Mouse (Mus musculus): ENCODE results near the gene Xpot. TPM values are rescaled to one million over a fixed set of nuclear protein-coding genes. Genes with fewer than 3 reads are reported as not detected.

Gene Xpot
- polyA plus RNA-seq, 1 experiment = 44.0 TPM

DNA sequence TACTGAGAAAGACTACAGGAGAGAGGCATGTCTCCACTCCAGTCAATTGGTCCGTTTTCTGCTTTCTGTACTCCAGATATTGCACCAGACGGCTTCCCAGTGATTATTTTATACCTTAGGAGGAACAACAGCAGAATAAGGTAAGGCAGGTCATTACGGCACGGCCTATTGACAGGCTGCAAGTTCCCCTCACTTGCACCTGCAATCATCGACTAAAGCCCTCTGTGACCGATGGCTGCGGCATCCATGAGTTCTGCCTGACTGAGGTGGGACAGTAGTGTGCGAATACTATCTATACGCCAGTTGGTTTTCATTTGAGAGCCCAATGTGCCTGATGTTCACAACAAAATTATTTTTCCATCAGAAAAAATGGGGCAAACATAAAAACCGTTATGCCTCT lies 58.1 kb downstream of the Xpot start:
- Histone ChIP-seq H3K27me3 (ENCODE audit: control insufficient read depth, insufficient read depth, low read length) (no peaks in the 10 kb centered on the region), H3K36me3 (ENCODE audit: control insufficient read depth, insufficient read depth, low read length) (peaks cover 45% of the 10 kb centered on the region), H3K4me1 (ENCODE audit: control insufficient read depth, insufficient read depth, insufficient read length) (no peaks in the 10 kb centered on the region), H3K27ac (ENCODE audit: insufficient read depth, low read length) (no peak overlapping the region), H3K4me3 (ENCODE audit: extremely low read depth, insufficient read depth, insufficient read length) (no peak overlapping the region)
- no peak for DNase-seq (ENCODE audit: low read depth in 1 of 2, low spot score in 2 of 2)
- TF ChIP-seq POLR2A (IDR thresholded peaks at IDR 0.05; ENCODE audit: low read depth, low read length) (no peak), CTCF (IDR thresholded peaks at IDR 0.05; ENCODE audit: extremely low read depth, insufficient read depth, insufficient read length, insufficient replicate concordance) (no peak)
- WGBS = 98% methylated on average over 10 of the region's 10 CpGs

DNA sequence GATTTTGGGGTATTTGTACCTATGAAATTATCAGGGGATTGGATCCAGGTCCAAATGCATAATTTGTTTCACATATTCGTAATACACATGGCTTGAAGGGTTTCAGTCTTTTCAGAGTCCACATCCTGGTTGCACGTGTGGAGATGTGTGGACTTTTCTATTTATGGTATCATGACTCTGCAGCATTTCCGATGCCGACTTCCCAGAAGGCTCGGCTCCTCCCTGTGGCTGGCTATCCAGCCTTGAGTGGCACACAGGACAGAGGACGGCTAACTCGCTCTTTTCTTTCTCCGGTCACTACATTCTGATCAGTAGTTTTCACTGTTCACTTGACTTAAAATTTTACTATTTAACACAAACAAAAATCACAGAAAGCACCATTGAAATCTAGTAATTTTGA lies 61.7 kb downstream of the Xpot start:
- WGBS = 76% methylated on average over 8 of the region's 8 CpGs
- no peak overlapping the region for H3K27ac ChIP-seq (ENCODE audit: insufficient read depth, low read length)
- peaks cover 40% of the 10 kb centered on the region for H3K36me3 ChIP-seq (ENCODE audit: control insufficient read depth, insufficient read depth, low read length)
- TF ChIP-seq POLR2A (IDR thresholded peaks at IDR 0.05; ENCODE audit: low read depth, low read length) = no peak
- no peak for TF ChIP-seq CTCF (IDR thresholded peaks at IDR 0.05; ENCODE audit: extremely low read depth, insufficient read depth, insufficient read length, insufficient replicate concordance)
- no peak for DNase-seq (ENCODE audit: low read depth in 1 of 2, low spot score in 2 of 2)
- H3K4me1 ChIP-seq (ENCODE audit: control insufficient read depth, insufficient read depth, insufficient read length) = no peaks in the 10 kb centered on the region
- no peaks in the 10 kb centered on the region for H3K27me3 ChIP-seq (ENCODE audit: control insufficient read depth, insufficient read depth, low read length)
- H3K4me3 ChIP-seq (ENCODE audit: extremely low read depth, insufficient read depth, insufficient read length) = no peak overlapping the region

DNA sequence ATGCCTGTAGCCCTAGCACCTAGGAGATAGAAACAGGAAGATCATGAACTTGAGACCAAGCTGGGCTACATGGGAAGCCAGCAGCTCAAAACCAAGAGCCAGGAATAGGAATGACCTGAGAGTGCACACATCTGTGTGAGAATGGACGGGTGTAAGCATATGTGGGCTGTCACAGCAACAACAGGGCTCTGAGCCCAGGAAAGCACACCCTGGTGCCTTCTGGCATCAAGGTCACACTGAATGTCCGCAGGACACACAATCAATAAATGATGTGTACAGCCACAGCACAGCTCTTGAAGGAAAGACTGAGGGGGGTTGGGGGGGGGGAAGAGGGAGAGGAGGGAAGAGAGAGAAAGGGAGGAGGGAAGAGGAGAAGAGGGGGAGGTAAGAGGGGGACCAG lies 67.9 kb downstream of the Xpot start:
- Histone ChIP-seq H3K4me1 (ENCODE audit: control insufficient read depth, insufficient read depth, insufficient read length) (no peaks in the 10 kb centered on the region), H3K36me3 (ENCODE audit: control insufficient read depth, insufficient read depth, low read length) (peaks cover 48% of the 10 kb centered on the region), H3K27me3 (ENCODE audit: control insufficient read depth, insufficient read depth, low read length) (no peaks in the 10 kb centered on the region), H3K27ac (ENCODE audit: insufficient read depth, low read length) (no peak overlapping the region), H3K4me3 (ENCODE audit: extremely low read depth, insufficient read depth, insufficient read length) (no peak overlapping the region)
- no peak for TF ChIP-seq POLR2A (IDR thresholded peaks at IDR 0.05; ENCODE audit: low read depth, low read length)
- no peak for TF ChIP-seq CTCF (IDR thresholded peaks at IDR 0.05; ENCODE audit: extremely low read depth, insufficient read depth, insufficient read length, insufficient replicate concordance)
- WGBS = 91% methylated on average over 2 of the region's 2 CpGs
- no peak for DNase-seq (ENCODE audit: low read depth in 1 of 2, low spot score in 2 of 2)

DNA sequence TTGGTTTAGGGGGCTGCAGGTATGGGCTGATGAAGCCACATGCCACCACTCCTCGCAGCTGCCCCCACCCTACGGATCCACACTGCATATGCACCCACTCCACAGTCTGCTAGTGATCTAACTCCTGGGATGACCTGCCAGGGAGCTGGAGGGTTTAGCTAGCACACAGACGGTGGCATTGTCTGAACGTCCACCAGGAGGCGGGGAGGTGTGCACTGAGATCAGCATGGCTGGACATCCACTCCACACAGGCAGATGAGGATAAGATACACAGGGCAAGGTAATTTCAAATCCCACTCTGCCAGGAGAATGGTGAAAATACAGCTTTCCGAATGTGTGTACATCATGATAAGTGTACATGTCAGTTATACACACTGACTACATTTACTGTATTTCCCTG lies 69.9 kb downstream of the Xpot start:
- H3K36me3 ChIP-seq (ENCODE audit: control insufficient read depth, insufficient read depth, low read length) = peaks cover 51% of the 10 kb centered on the region
- no peak for TF ChIP-seq POLR2A (IDR thresholded peaks at IDR 0.05; ENCODE audit: low read depth, low read length)
- no peak overlapping the region for H3K27ac ChIP-seq (ENCODE audit: insufficient read depth, low read length)
- WGBS = 60% methylated on average over 6 of the region's 6 CpGs
- no peaks in the 10 kb centered on the region for H3K4me1 ChIP-seq (ENCODE audit: control insufficient read depth, insufficient read depth, insufficient read length)
- H3K27me3 ChIP-seq (ENCODE audit: control insufficient read depth, insufficient read depth, low read length) = no peaks in the 10 kb centered on the region
- no peak overlapping the region for H3K4me3 ChIP-seq (ENCODE audit: extremely low read depth, insufficient read depth, insufficient read length)
- no peak for DNase-seq (ENCODE audit: low read depth in 1 of 2, low spot score in 2 of 2)

DNA sequence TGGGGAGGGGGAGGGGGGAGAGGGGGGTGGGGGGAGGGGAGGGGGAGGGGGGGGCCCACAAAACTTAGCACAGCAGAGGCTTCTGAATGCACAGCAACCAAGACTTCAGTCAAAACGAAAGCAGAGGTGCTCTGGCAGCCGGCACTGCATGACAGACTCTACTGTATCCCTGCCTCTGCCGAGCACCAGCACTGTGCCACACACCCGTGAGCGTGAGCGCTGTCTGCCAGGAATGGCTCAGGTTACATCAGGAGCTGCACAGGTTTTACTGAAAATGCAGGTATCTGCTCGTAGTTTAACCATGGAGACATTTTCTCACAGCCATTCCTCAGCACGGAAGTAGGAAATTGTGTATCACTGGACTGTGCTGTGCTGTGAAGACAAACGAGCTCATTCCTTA lies 75.8 kb downstream of the Xpot start:
- Histone ChIP-seq H3K27me3 (ENCODE audit: control insufficient read depth, insufficient read depth, low read length) (no peaks in the 10 kb centered on the region), H3K4me1 (ENCODE audit: control insufficient read depth, insufficient read depth, insufficient read length) (no peaks in the 10 kb centered on the region), H3K36me3 (ENCODE audit: control insufficient read depth, insufficient read depth, low read length) (peaks cover 50% of the 10 kb centered on the region), H3K27ac (ENCODE audit: insufficient read depth, low read length) (no peak overlapping the region), H3K4me3 (ENCODE audit: extremely low read depth, insufficient read depth, insufficient read length) (no peak overlapping the region)
- TF ChIP-seq POLR2A (IDR thresholded peaks at IDR 0.05; ENCODE audit: low read depth, low read length) (no peak), CTCF (IDR thresholded peaks at IDR 0.05; ENCODE audit: extremely low read depth, insufficient read depth, insufficient read length, insufficient replicate concordance) (no peak)
- no peak for DNase-seq (ENCODE audit: low read depth in 1 of 2, low spot score in 2 of 2)
- WGBS = 92% methylated on average over 9 of the region's 9 CpGs

DNA sequence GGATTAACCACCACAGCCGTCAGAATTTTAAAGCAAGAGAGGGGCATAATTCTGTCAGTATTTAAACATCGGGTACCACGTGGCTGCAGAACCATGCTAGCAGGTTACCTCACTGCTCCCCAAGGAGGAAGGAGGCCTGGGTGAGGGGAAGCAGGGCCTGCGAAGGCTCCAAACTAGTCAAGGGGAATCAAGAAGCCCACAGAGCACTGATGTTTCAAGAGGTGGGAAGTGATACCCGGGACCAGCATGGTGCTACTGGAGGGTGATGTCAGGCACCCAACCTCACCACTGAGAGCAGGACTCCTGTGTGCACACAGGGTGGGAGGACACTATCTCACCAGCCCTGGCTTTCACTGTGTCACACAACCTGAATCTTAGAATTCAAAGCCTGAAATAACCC lies 76.5 kb downstream of the Xpot start:
- H3K27me3 ChIP-seq (ENCODE audit: control insufficient read depth, insufficient read depth, low read length) = no peaks in the 10 kb centered on the region
- 38% methylated on average over 5 of the region's 5 CpGs for WGBS
- H3K27ac ChIP-seq (ENCODE audit: insufficient read depth, low read length) = no peak overlapping the region
- H3K4me3 ChIP-seq (ENCODE audit: extremely low read depth, insufficient read depth, insufficient read length) = no peak overlapping the region
- TF ChIP-seq POLR2A (IDR thresholded peaks at IDR 0.05; ENCODE audit: low read depth, low read length) (no peak), CTCF (IDR thresholded peaks at IDR 0.05; ENCODE audit: extremely low read depth, insufficient read depth, insufficient read length, insufficient replicate concordance) (no peak)
- peaks cover 4% of the 10 kb centered on the region; the same call in 1 of the 2 replicates for H3K4me1 ChIP-seq (ENCODE audit: control insufficient read depth, insufficient read depth, insufficient read length)
- no peak for DNase-seq (ENCODE audit: low read depth in 1 of 2, low spot score in 2 of 2)
- peaks cover 49% of the 10 kb centered on the region for H3K36me3 ChIP-seq (ENCODE audit: control insufficient read depth, insufficient read depth, low read length)

DNA sequence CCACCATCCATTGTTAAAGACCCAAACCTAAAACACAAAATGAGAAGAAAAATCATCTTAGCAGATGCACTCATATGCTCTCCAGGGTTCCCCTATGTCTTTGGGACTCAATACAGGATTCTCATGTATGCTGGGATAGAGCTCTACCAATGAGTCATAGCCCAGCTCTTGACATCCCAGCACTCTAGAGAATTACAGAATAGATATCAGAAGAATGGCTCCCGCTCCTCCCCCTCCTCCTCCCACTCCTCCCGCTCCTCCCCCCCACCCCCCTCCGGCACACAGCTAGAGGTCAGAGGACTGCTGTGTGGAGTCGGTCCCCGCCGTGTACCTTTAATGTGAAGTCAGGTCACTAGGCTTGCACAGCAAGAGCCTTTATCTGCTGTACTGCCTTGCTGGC lies 79.0 kb downstream of the Xpot start:
- DNase-seq (ENCODE audit: low read depth in 1 of 2, low spot score in 2 of 2) = no peak
- Histone ChIP-seq H3K27me3 (ENCODE audit: control insufficient read depth, insufficient read depth, low read length) (no peaks in the 10 kb centered on the region), H3K27ac (ENCODE audit: insufficient read depth, low read length) (no peak overlapping the region), H3K4me3 (ENCODE audit: extremely low read depth, insufficient read depth, insufficient read length) (no peak overlapping the region), H3K4me1 (ENCODE audit: control insufficient read depth, insufficient read depth, insufficient read length) (peaks cover 4% of the 10 kb centered on the region; the same call in 1 of the 2 replicates), H3K36me3 (ENCODE audit: control insufficient read depth, insufficient read depth, low read length) (peaks cover 31% of the 10 kb centered on the region)
- TF ChIP-seq CTCF (IDR thresholded peaks at IDR 0.05; ENCODE audit: extremely low read depth, insufficient read depth, insufficient read length, insufficient replicate concordance) = no peak
- TF ChIP-seq POLR2A (IDR thresholded peaks at IDR 0.05; ENCODE audit: low read depth, low read length) = no peak
- WGBS = 84% methylated on average over 6 of the region's 6 CpGs
